Mouse (Mus musculus): ENCODE measurements around the gene Myo15.

DNA sequence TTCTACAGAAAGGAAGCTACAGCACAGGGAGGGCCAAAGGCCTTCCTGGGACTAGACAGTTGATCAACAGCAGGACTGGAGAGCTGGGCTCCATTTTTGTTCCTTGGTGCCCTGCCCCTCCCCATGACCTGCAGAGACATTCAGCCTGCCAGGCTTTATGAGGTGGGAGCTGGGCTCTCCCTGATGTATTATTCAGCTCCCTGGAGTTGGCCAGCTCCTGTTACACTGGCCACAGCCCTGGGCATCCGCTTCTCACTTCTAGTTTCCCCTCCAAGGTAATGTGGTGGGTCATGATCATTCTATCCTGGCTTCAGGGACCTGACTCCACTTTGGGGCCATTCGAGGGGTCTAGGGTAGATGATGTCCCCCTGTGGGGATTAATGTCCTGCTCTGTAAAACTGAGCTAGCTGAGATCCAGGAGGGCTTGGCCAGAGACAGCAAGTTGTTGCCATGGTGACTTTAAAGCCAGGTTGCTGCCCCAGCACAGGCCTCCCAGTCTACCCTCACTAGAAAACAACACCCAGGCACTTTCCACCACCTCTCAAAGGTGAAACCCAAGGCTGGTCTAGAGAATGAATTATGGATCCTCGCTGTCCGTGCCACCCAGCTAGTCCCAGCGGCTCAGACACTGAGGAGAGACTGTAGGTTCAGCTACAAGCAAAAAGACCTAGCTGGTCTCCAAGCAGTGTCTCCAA lies 6.7 kb downstream of the Myo15 start:
- no peak for TF ChIP-seq CTCF (IDR thresholded peaks at IDR 0.05)
- no peak for TF ChIP-seq EP300 (IDR thresholded peaks at IDR 0.05)

Data from lung, postnatal 0 days (tissue).